Mouse (Mus musculus) lung, adult 2 months (tissue): ENCODE results near the gene Atp9a. TPM values are rescaled to one million over a fixed set of nuclear protein-coding genes. Genes with fewer than 3 reads are reported as not detected.

Experiments used
- DNase-seq: peaks from one replicate; pipeline ENCODE4 v3.0.0; 2022
- H3K4me1 ChIP-seq: fragments of 200-500 bp; 2 replicates; pipeline ENCODE4 v1.6.1; 2011; ENCODE audit warnings: low read length; ENCODE audit not compliant: control insufficient read depth, insufficient read depth
- H3K4me3 ChIP-seq: fragments of 200-500 bp; replicated peaks from 2 replicates; pipeline ENCODE3; 2011; ENCODE audit warnings: low read depth, mild to moderate bottlenecking, control low read depth, low read length; ENCODE audit errors: extremely low read depth
- CTCF ChIP-seq: fragments of 200-500 bp; IDR thresholded peaks from 2 replicates; pipeline ENCODE4 v1.5.1; 2011; ENCODE audit warnings: mild to moderate bottlenecking, low read length, control low read depth; ENCODE audit not compliant: insufficient read depth
- POLR2A ChIP-seq: fragments of 200-500 bp; IDR thresholded peaks from 2 replicates; pipeline ENCODE4 v1.6.1; 2011; ENCODE audit warnings: low read depth, mild to moderate bottlenecking, control low read depth, low read length, borderline replicate concordance; ENCODE audit errors: extremely low read depth
- WGBS: fragments of 180-500 bp; shearing (Covaris S2); methylation state at CpG from one replicate; pipeline ENCODE4 v1.1.7; 2018; 5-methylcytosine and 5-hydroxymethylcytosine counted together
- polyA plus RNA-seq: library from polyadenylated mRNA; depleted of rRNA; stranded (reverse); fragments of >200 nt; gene quantifications from 2 replicates; pipeline ENCODE4 v1.2.3, GENCODE M21; 2012; rRNA removed

Gene Atp9a
- polyA plus RNA-seq = 72.9 and 74.9 TPM in 2 replicates

GRCm38 (mm10) chr2:168742059-168742627 is at the start of gene Atp9a:
Gene Atp9a, minus strand, starts transcription at chr2:168742409.
- H3K4me1 ChIP-seq = no peaks in the 10 kb centered on the region
- TF ChIP-seq CTCF (no peak), POLR2A (no peak)
- DNase-seq = peak; percentile 61
- peak within 1 kb of the TSS; percentile 80 for H3K4me3 ChIP-seq
- WGBS = 6% methylated on average over 32 of the region's 33 CpGs

- DNase-seq = no peak
- TF ChIP-seq CTCF (no peak), POLR2A (no peak)
- Histone ChIP-seq H3K4me3 (no peak overlapping the region), H3K4me1 (no peaks in the 10 kb centered on the region)
- 66% methylated on average over 4 of the region's 4 CpGs for WGBS
These were observed 49.0 kb upstream of the Atp9a start for GRCm38 (mm10) chr2:168791115-168791802.

- no peaks in the 10 kb centered on the region for H3K4me1 ChIP-seq
- no peak for DNase-seq
- no peak overlapping the region for H3K4me3 ChIP-seq
- TF ChIP-seq POLR2A (no peak), CTCF (no peak)
- WGBS = 89% methylated on average over 9 of the region's 9 CpGs
These were observed 44.0 kb upstream of the Atp9a start for GRCm38 (mm10) chr2:168786174-168786573.

- H3K4me1 ChIP-seq = no peaks in the 10 kb centered on the region
- no peak overlapping the region for H3K4me3 ChIP-seq
- no peak for DNase-seq
- WGBS = 57% methylated on average over 9 of the region's 9 CpGs
- no peak for TF ChIP-seq CTCF
- no peak for TF ChIP-seq POLR2A
These were observed 38.4 kb upstream of the Atp9a start for GRCm38 (mm10) chr2:168780596-168780995.

- Histone ChIP-seq H3K4me3 (no peak overlapping the region), H3K4me1 (no peaks in the 10 kb centered on the region)
- DNase-seq = no peak
- no peak for TF ChIP-seq POLR2A
- no peak for TF ChIP-seq CTCF
- WGBS = 39% methylated on average over 9 of the region's 9 CpGs
These were observed 37.8 kb upstream of the Atp9a start for GRCm38 (mm10) chr2:168780024-168780423.

GRCm38 (mm10) chr2:168777481-168777880 is 35.3 kb upstream of the Atp9a start:
- Histone ChIP-seq H3K4me3 (no peak overlapping the region), H3K4me1 (no peaks in the 10 kb centered on the region)
- TF ChIP-seq POLR2A (no peak), CTCF (no peak)
- DNase-seq = no peak

GRCm38 (mm10) chr2:168776238-168776637 is 34.0 kb upstream of the Atp9a start:
- no peak overlapping the region for H3K4me3 ChIP-seq
- TF ChIP-seq POLR2A = no peak
- no peak for TF ChIP-seq CTCF
- 74% methylated on average over 3 of the region's 3 CpGs for WGBS

GRCm38 (mm10) chr2:168769259-168769658 is 27.1 kb upstream of the Atp9a start:
- Histone ChIP-seq H3K4me3 (no peak overlapping the region), H3K4me1 (no peaks in the 10 kb centered on the region)
- WGBS = 56% methylated on average over 8 of the region's 8 CpGs
- DNase-seq = no peak
- no peak for TF ChIP-seq CTCF
- no peak for TF ChIP-seq POLR2A

More at GRCm38 (mm10) chr2:168776238-168776637, 34.0 kb upstream of the Atp9a start:
- no peaks in the 10 kb centered on the region for H3K4me1 ChIP-seq
- no peak for DNase-seq

GRCm38 (mm10) chr2:168767582-168767981 is 25.4 kb upstream of the Atp9a start, which contains the start of gene Sall4:
Gene Sall4, minus strand, starts transcription at chr2:168767943.
- DNase-seq = no peak
- H3K4me3 ChIP-seq = no peak within 1 kb of the TSS
- 13% methylated on average over 10 of the region's 10 CpGs for WGBS
- TF ChIP-seq POLR2A (no peak), CTCF (no peak)
- no peaks in the 10 kb centered on the region for H3K4me1 ChIP-seq

- 1% methylated on average over 52 of the region's 52 CpGs for WGBS
- no peak for DNase-seq
- TF ChIP-seq POLR2A (no peak), CTCF (no peak)
These were observed 24.5 kb upstream of the Atp9a start for GRCm38 (mm10) chr2:168766538-168767361.

More at GRCm38 (mm10) chr2:168766538-168767361, 24.5 kb upstream of the Atp9a start:
- Histone ChIP-seq H3K4me1 (no peaks in the 10 kb centered on the region), H3K4me3 (no peak overlapping the region)
